Mouse (Mus musculus) lung, adult 2 months (tissue): ENCODE measurements around the gene Olfr599. TPM values are rescaled to one million over a fixed set of nuclear protein-coding genes. Genes with fewer than 3 reads are reported as not detected.
"Not testable (repeated sequence)": the region's sequence is repeated elsewhere in the genome, so short reads cannot be mapped to it uniquely, and the experiment has no call there.

Source experiments
- DNase-seq: peaks from one replicate; pipeline ENCODE4 v3.0.0; 2022
- H3K4me1 ChIP-seq: fragments of 200-500 bp; 2 replicates; pipeline ENCODE4 v1.6.1; 2011; ENCODE audit warnings: low read length; ENCODE audit not compliant: control insufficient read depth, insufficient read depth
- H3K4me3 ChIP-seq: fragments of 200-500 bp; replicated peaks from 2 replicates; pipeline ENCODE3; 2011; ENCODE audit warnings: low read depth, mild to moderate bottlenecking, control low read depth, low read length; ENCODE audit errors: extremely low read depth
- CTCF ChIP-seq: fragments of 200-500 bp; IDR thresholded peaks from 2 replicates; pipeline ENCODE4 v1.5.1; 2011; ENCODE audit warnings: mild to moderate bottlenecking, low read length, control low read depth; ENCODE audit not compliant: insufficient read depth
- POLR2A ChIP-seq: fragments of 200-500 bp; IDR thresholded peaks from 2 replicates; pipeline ENCODE4 v1.6.1; 2011; ENCODE audit warnings: low read depth, mild to moderate bottlenecking, control low read depth, low read length, borderline replicate concordance; ENCODE audit errors: extremely low read depth
- WGBS: fragments of 180-500 bp; shearing (Covaris S2); methylation state at CpG from one replicate; pipeline ENCODE4 v1.1.7; 2018; 5-methylcytosine and 5-hydroxymethylcytosine counted together
- polyA plus RNA-seq: library from polyadenylated mRNA; depleted of rRNA; stranded (reverse); fragments of >200 nt; gene quantifications from 2 replicates; pipeline ENCODE4 v1.2.3, GENCODE M21; 2012; rRNA removed

The Olfr599 gene
- not detected in 2 replicates for polyA plus RNA-seq

DNA sequence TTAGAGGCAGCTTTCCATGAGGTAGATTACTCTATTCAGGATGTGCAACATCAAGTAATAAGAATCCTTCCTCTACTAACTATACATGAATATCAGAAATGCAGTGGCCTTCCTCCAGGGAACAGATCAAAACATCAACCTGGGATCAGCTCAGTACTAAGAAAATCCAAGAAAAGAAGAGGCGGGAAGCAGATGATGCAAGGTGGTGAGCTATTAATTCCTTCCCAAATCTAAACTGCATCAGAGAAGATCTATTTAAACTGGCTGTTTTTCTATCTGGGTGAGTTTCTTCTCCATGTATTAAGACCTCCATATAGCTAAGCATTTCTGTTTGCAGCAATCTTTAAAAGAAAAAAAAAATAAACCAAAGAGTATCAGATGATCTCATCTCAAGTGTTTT lies at the start of gene Olfr599:
Gene Olfr599, plus strand, starts transcription at position 301 of the 400 bp plus-strand sequence.
- DNase-seq, result no peak
- H3K4me3 ChIP-seq, result no peak within 1 kb of the TSS
- no peaks in the 10 kb centered on the region for H3K4me1 ChIP-seq
- WGBS, result 88% methylated on average over 1 of the region's 1 CpGs
- no peak for TF ChIP-seq POLR2A
- no peak for TF ChIP-seq CTCF

DNA sequence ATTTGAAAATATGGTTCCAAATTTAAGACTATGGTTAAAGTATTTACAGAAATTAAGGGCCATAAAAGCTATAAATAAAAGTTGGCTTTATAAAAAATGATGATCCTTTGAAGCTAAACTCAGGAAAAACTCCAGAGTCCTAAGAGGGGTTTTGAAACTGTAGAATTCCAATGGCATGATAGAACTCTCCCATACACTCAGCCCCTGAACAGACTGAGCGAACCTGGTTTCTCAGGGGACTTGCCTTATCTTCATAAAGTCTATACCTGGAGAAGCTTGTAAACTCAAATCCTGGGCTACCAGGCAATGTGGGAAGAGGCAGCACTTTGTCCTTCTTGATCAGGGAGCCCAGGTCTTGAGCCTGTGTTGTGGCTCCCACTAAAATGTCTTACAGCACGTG lies 30.4 kb upstream of the Olfr599 start, which contains the start of gene Olfr596:
Gene Olfr596, plus strand, starts transcription at position 301 of the 400 bp plus-strand sequence.
- WGBS, result 72% methylated on average over 2 of the region's 2 CpGs
- DNase-seq, H3K4me1 ChIP-seq: not testable (repeated sequence)

DNA sequence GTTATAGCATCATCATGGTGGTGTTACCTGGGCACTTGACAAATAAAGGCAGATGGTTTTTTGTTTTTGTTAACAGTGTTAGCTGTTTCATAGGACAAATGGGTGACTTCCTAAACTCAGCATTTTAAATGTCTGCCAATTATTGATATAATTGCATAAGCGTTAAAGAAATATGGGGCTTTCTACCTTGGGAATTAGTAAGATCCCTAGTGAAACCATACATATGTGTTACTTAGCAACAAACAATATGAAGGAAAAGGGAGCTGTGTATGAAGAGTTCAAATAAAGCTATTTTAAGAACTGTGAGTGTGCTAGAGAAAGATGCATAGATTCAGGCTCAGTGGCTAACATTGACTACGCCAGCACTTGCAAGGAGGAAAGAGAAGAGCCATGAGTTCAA lies 19.7 kb upstream of the Olfr599 start, which contains the start of gene Olfr597:
Gene Olfr597, plus strand, starts transcription at position 301 of the 400 bp plus-strand sequence.
- not testable (repeated sequence) for H3K4me1 ChIP-seq, DNase-seq, H3K4me3 ChIP-seq
- WGBS, result 74% methylated on average over 2 of the region's 2 CpGs

More for the DNA sequence above, 30.4 kb upstream of the Olfr599 start, which contains the start of gene Olfr596:
- H3K4me3 ChIP-seq, result not testable (repeated sequence)

DNA sequence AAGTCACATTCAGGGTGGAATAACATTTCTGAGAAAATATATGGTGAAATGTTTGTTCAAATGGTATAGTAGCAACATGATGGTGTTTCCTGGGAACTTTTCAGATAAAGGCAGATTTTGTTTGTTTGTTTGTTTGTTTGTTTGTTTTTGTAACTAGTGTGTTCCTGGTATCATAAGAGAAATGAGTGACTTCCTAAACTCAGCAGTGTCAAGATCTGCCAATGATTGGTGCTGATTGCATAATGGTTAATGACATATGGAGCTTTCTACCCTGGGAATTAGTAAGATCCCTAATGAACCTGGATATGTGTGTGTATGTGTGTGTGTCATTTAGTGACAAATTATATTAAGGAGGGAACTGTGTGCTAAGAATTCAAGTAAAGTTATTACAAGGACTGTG lies 12.4 kb upstream of the Olfr599 start, which contains the start of gene Olfr598:
Gene Olfr598, plus strand, starts transcription at position 301 of the 400 bp plus-strand sequence.
- H3K4me3 ChIP-seq, result no peak within 1 kb of the TSS
- TF ChIP-seq POLR2A (no peak), CTCF (no peak)
- DNase-seq, result no peak
- H3K4me1 ChIP-seq, result no peaks in the 10 kb centered on the region

DNA sequence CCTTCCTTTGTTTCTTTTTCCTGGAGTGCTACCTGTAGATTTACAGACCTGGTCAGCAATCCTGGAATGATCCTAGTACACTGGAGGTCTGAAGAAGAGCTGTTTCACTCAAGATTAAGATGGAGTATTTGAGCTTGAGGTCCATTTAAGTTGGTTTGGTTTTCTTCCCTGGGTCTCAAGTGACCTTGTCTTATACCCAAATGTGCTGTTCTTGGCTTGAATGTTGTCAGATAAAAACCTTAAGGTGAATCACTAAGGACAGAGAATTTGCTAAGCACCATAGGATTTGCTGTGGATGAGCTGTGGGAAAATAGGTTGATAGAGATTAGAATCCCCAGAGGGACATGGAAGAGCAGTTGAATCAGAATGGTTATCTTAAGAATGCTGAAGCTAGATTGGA lies 13.9 kb downstream of the Olfr599 start, which contains the start of gene Olfr600:
Gene Olfr600, minus strand, starts transcription at position 101 of the 400 bp plus-strand sequence.
- DNase-seq, result no peak
- Histone ChIP-seq H3K4me3 (no peak within 1 kb of the TSS), H3K4me1 (no peaks in the 10 kb centered on the region)
- TF ChIP-seq CTCF, result no peak
- no peak for TF ChIP-seq POLR2A

DNA sequence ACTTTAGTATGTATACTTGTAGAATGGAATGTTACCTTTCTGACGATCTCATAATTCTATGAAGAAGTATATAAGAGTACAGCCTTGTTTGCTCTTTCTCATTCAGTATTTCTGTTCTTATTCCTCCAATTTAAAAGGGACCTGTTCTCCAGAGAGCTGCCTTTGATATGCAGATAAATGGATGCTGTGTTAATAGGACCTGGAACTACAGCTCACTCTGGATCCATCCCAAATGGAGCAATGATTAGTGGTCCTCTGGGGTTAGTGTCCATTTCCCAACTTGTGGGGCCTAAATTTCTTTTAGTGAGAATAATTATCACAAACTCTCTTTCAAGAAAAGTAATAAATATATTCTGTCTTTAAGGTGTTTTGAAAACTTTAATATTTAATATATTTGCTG lies 26.8 kb downstream of the Olfr599 start, which contains the start of gene Olfr601:
Gene Olfr601, minus strand, starts transcription at position 101 of the 400 bp plus-strand sequence.
- TF ChIP-seq POLR2A, result no peak
- no peak for TF ChIP-seq CTCF
- Histone ChIP-seq H3K4me1 (no peaks in the 10 kb centered on the region), H3K4me3 (no peak within 1 kb of the TSS)
- DNase-seq, result no peak
- WGBS, result 80% methylated on average over 1 of the region's 1 CpGs

DNA sequence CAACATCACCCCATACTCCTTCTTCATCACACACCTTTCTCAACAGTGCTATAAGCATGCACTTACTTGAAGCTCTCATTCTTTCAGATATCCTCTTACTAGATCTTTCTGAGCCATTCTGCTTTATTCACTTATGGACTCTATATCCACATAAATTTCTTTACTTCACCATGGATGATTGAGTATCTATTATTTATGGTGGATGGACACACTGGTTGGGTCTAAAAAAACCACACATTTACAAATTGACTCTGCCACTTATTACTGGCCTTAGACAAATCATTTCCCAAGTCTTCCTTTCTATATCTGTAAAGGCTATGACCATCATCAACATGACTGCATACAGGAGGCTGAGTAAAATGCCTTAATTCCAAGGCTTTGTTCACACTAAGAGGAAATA lies 50.4 kb downstream of the Olfr599 start, which contains the start of gene Olfr603:
Gene Olfr603, minus strand, starts transcription at position 101 of the 400 bp plus-strand sequence.
- no peak within 1 kb of the TSS for H3K4me3 ChIP-seq
- no peak for DNase-seq
- no peaks in the 10 kb centered on the region for H3K4me1 ChIP-seq
- no peak for TF ChIP-seq CTCF
- no peak for TF ChIP-seq POLR2A

Other genes starting within 250 kb of the Olfr599 start
- gene Olfr585, start 238.2 kb upstream of the Olfr599 start, polyA plus RNA-seq, result not detected in 2 replicates
- gene Olfr586, start 210.3 kb upstream of the Olfr599 start, polyA plus RNA-seq, result not detected in 2 replicates
- gene Olfr588-ps1, start 195.0 kb upstream of the Olfr599 start, polyA plus RNA-seq, result not detected in 2 replicates
- gene Olfr589, start 179.6 kb upstream of the Olfr599 start, polyA plus RNA-seq, result not detected in 2 replicates
- gene Olfr591, start 157.6 kb upstream of the Olfr599 start, polyA plus RNA-seq, result not detected in 2 replicates
- not detected in 2 replicates for gene Olfr592, start 151.1 kb upstream of the Olfr599 start, polyA plus RNA-seq
- gene Olfr593, start 124.1 kb upstream of the Olfr599 start, polyA plus RNA-seq, result not detected in 2 replicates
- gene Olfr594, start 118.9 kb upstream of the Olfr599 start, polyA plus RNA-seq, result not detected in 2 replicates
- gene Usp17ld, start 83.4 kb upstream of the Olfr599 start, polyA plus RNA-seq, result not detected in 2 replicates
- not detected in 2 replicates for gene Olfr596, start 30.3 kb upstream of the Olfr599 start, polyA plus RNA-seq
- not detected in 2 replicates for gene Olfr597, start 19.6 kb upstream of the Olfr599 start, polyA plus RNA-seq
- gene Olfr598, start 12.3 kb upstream of the Olfr599 start, polyA plus RNA-seq, result not detected in 2 replicates
- gene Olfr600, start 13.8 kb downstream of the Olfr599 start, polyA plus RNA-seq, result not detected in 2 replicates
- gene Olfr601, start 26.7 kb downstream of the Olfr599 start, polyA plus RNA-seq, result not detected in 2 replicates
- not detected in 2 replicates for gene Olfr603, start 50.3 kb downstream of the Olfr599 start, polyA plus RNA-seq
- not detected in 2 replicates for gene Usp17lc, start 79.2 kb downstream of the Olfr599 start, polyA plus RNA-seq
- not detected in 2 replicates for gene Olfr605, start 109.5 kb downstream of the Olfr599 start, polyA plus RNA-seq
- not detected in 2 replicates for gene Olfr606, start 113.1 kb downstream of the Olfr599 start, polyA plus RNA-seq
- gene Olfr607, start 128.2 kb downstream of the Olfr599 start, polyA plus RNA-seq, result not detected in 2 replicates
- not detected in 2 replicates for gene Olfr608, start 134.0 kb downstream of the Olfr599 start, polyA plus RNA-seq
- not detected in 2 replicates for gene Olfr609, start 162.1 kb downstream of the Olfr599 start, polyA plus RNA-seq
- not detected in 2 replicates for gene Olfr610, start 176.2 kb downstream of the Olfr599 start, polyA plus RNA-seq
- not detected in 2 replicates for gene Olfr611, start 184.9 kb downstream of the Olfr599 start, polyA plus RNA-seq
- not detected in 2 replicates for gene Olfr612, start 206.8 kb downstream of the Olfr599 start, polyA plus RNA-seq
- gene Olfr613, start 212.2 kb downstream of the Olfr599 start, polyA plus RNA-seq, result not detected in 2 replicates
- not detected in 2 replicates for gene Olfr615, start 220.2 kb downstream of the Olfr599 start, polyA plus RNA-seq
- not detected in 2 replicates for gene Olfr616, start 233.2 kb downstream of the Olfr599 start, polyA plus RNA-seq
- not detected in 2 replicates for gene Olfr617, start 237.1 kb downstream of the Olfr599 start, polyA plus RNA-seq